Mouse (Mus musculus): ENCODE results near the gene Ppp1r14b. TPM values are rescaled to one million over a fixed set of nuclear protein-coding genes. Genes with fewer than 3 reads are reported as not detected.

Gene Ppp1r14b
- polyA plus RNA-seq, 1 experiment = 132 TPM

DNA sequence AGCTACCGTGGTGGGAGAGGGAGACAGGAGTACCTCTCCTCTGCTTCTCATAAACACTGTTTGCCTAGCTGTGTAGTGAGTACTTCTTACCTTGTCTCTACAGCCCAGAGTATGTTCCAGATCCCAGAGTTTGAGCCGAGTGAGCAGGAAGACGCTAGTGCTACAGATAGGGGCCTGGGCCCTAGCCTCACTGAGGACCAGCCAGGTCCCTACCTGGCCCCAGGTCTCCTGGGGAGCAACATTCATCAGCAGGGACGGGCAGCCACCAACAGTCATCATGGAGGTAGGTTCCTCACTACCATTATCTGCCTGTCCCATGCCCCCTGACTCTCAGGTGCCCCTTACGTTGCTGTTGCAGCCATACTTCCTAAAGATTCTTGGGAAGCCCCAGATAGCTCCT lies 32.0 kb upstream of the Ppp1r14b start:
- no peak for DNase-seq (ENCODE audit: low spot score)

DNA sequence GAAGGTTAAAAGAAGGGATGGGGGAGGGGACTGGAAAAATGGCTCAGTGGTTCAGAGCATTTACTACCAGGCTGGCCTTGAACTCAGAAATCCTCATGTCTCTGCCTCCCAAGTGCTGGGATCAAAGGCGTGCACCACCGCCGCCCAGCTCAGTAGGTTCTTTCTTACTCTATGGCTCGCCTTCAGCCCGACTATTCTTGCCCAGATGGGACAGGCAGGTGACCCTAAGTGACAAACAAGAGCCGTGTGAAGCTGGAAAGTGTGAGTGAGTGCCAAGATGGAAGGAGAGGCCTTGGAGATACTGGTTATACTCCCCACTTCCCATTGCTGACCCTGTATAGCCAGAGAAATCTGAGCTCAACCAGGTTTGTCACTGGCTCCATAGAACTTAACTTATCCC lies 31.1 kb upstream of the Ppp1r14b start:
- no peak for DNase-seq (ENCODE audit: low spot score)

DNA sequence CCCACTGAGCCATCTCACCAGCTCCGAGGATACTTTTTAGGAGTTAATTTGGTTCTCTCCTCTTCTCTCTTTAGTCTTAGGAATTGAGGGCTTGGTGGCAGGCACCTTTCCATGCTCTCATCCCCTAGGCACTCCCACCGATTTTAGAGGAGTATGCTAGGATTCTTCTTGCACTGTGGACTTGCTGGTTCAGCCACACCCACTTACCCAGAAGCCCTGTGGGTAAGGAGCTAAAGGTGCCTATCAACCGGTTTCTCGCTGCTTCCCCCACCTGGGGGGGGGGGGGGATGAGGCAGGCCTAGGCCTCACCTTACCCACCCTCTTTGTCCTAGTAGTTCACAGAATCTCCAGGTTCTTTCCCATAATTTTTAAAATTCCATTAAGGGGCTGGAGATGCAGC lies 27.0 kb upstream of the Ppp1r14b start:
- DNase-seq (ENCODE audit: low spot score) = no peak

DNA sequence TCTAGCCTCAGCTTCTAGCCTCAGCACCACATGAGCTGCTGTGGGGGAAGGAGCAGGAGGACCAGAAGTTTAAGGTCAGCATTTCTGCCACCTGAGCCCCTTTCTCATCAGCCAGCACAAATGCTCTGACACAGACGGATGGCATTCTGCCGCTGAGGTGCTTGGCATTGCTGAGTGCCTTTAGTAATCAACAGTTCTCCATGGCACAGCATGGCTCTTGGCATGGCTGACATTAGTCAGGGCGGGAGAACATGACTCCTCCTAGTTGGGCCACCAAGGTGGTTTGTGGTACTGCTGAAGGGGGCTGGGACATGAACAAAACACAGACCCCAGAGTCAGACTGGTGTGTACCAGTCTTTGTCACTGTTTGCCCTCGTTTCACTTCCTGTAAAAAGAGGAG lies 26.6 kb upstream of the Ppp1r14b start:
- no peak for DNase-seq (ENCODE audit: low spot score)

GRCm38 (mm10) chr19:6949532-6949931 lies 25.2 kb upstream of the Ppp1r14b start:
- no peak for DNase-seq (ENCODE audit: low spot score)

DNA sequence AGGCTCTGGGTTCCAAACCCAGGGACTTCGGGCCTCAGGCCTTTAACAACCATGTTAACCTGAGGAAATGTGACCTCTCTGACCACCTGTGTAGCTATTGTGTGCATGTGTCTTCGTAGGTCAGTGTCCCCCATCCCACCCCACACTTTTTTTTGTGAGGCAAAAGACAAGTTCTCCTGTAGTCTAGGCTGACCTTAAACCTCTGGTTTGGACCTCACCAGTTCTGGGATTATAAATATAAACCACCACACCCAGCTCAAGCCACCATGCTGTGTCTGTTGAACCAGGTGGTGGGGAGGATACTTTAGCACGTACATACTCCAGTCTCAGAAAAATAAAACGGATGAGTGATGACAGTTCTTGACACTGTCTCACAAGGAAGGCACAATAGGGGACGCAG lies 24.8 kb upstream of the Ppp1r14b start:
- no peak for DNase-seq (ENCODE audit: low spot score)

GRCm38 (mm10) chr19:6950613-6951153 lies 24.1 kb upstream of the Ppp1r14b start:
- DNase-seq (ENCODE audit: low spot score) = peak; percentile 56

DNA sequence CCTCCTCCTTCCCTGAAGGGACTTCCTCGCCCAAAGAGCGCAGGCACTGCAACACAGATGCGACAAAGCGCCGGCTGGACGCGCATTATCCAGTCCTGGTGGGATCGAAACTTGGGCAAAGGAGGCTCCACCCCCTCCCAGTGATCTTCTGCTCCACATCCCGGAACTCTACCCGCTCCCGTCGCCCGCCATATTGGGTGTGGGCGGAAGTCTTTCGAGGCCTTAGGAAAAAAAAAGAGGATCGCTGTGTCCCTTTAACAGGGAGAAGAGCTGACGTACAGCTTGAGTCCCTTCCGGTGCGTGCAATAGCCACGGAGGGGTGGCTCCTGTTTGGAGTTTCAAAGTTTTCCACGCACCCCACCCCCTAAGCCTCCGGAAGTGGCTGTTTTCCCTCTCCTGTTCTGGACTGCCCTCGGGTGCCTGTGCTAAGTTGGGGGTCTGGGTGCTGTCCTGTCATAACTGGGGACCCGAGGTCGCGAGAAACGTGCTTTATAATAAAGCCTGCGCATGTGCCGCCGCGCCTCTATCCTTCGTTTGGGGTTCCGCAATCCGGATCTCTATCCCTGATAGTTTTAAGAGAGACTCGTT lies 23.3 kb upstream of the Ppp1r14b start:
- DNase-seq (ENCODE audit: low spot score) = peak; percentile 83

DNA sequence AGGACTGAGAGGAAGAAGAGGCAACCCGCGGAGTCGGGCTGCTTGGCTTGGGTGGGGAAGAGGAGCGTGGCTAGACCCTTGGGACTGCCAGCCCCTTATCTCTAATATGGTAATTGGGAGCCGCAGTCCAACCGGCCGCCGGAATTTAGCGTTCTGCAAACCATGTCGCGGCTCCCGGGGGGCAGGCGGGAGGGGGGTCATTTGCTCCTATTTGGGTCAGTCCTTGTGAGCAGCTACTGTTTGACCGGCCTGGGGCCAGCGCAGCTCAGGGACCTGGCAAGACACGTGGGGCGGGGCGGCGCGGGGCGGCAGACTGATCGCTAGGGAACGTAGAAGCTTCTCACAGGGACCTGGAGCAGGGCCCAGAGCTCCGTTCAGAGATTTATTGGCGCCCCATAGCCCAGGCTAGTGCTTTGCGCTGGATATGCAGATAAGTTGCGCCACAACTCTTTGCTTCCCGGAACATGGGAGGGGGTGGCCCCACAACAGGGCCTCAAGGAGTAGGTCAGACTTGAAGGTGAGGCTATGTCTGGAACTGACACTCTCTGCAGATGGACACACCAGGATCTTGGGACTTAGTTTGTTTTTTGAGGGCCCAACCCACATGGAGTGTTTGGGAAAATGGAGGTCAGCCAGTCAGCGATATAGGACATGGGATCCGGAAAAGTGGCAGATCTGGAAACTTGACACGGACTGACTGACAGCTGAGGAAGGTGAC lies 22.6 kb upstream of the Ppp1r14b start:
- DNase-seq (ENCODE audit: low spot score) = peak; percentile 81

DNA sequence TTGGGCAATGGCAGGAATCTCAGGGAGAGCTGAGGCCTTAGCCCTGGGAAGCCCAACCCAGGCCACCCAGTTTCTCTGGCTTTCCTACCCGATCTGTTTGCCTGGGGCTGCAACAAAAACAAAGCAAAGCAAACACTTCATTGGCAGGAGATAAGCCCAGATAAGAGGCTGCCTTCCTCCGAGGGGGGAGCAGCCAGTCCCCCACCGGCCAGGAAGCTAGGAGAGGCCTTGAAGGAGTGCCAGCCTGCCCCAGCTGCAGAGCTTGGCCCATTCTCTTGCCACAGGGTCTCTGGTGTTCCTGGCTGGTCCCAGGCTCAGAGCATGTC lies 22.1 kb upstream of the Ppp1r14b start:
- peak; percentile 57 for DNase-seq (ENCODE audit: low spot score)

DNA sequence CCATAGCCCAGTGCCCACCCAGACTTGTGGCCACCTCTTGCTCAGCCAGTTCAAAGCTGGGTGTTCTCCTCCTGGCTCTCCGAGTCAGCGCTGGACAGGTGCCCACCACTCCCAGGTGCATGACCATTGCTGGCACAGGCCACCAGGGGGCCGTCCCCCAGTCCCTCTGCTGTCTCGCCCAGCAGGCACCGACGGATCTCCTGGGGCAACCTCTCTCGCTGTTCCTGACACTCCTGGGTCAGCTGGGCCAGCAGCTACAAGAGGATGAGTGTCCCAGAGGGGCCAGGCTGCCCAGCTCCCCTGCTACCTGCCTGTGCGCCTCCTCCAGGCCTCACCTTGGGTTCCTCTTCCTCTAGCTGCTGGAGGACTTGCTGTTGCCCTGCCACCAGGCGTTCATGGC lies 20.7 kb upstream of the Ppp1r14b start:
- DNase-seq (ENCODE audit: low spot score) = no peak

DNA sequence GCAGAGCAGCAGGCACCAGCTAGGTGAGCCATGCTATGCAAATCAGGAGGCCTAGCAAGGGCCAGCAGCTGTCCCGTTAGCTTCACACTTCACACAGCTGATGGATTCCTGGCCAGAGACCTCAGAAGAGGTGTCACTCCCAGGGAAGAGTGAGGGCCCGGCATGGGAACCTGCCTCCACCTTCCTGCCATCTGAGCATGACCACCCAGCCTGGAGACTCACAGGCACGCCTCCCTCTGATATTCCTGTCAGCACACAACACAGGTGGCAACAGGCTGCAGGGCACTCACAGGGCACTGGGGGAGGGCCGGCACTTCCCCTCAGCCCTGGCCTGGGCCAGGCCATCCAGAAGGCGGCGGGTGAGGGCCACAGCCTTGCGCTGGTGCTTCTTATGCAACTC lies 19.3 kb upstream of the Ppp1r14b start:
- DNase-seq (ENCODE audit: low spot score) = no peak

DNA sequence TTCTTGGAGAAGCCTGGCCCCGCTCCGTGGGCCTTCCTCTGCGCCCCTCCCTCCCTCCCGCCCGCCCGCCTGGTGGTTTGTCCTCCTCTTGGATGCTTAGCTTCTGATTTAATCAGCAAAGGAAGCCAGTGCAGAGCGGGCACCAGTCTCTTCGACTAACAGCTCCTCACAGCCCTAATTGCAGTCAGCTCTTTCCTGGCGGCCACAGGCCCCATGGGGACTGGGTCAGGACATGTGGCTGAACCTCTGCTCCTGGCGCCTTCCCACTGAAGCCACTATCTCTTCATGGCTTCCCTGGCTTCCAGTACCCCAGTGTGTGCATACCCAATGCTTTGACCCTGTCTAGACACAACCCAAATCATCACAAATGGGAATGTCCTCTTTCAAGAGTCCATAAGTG lies 18.3 kb upstream of the Ppp1r14b start:
- DNase-seq (ENCODE audit: low spot score) = no peak

DNA sequence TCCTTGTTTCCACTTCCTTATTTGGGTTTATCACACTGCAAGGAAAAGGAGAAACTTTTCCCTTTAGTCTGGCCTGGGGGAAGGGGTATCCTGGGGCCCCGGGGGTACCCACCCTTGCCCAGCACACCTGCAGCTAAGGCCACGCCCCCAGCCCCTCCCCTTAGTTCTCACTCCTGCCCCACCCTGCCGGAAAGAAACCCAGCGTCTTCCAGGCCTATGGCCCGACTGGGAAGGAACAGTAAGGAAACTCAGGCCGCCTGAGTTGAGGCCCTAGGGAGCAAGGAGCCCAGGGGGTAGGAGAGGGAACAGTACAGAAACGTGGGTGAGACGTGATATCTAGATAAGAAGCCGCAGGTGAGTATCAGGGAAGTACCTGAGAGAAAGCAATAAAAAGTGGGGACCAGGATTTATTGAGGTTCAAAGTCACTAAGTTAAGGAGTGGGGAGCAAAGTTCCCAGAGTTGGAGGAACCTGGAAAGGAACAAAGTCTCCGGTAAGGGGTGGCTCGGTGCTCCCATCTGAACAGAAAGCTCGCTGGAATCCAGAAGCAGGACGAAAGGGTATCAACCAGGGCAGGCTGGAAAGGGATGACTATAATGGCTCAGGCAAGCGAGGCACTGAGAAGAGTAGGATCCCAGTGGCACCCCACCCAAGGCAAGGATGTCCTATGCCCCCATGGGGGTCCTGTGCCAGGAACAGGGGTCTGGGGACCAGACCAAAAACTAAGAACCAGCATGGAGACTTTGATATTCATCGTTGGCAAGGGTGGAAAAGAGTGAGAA lies 6.1 kb upstream of the Ppp1r14b start:
- no peak for DNase-seq (ENCODE audit: low spot score)

GRCm38 (mm10) chr19:6969291-6969664 lies 5.5 kb upstream of the Ppp1r14b start:
- DNase-seq (ENCODE audit: low spot score) = no peak

DNA sequence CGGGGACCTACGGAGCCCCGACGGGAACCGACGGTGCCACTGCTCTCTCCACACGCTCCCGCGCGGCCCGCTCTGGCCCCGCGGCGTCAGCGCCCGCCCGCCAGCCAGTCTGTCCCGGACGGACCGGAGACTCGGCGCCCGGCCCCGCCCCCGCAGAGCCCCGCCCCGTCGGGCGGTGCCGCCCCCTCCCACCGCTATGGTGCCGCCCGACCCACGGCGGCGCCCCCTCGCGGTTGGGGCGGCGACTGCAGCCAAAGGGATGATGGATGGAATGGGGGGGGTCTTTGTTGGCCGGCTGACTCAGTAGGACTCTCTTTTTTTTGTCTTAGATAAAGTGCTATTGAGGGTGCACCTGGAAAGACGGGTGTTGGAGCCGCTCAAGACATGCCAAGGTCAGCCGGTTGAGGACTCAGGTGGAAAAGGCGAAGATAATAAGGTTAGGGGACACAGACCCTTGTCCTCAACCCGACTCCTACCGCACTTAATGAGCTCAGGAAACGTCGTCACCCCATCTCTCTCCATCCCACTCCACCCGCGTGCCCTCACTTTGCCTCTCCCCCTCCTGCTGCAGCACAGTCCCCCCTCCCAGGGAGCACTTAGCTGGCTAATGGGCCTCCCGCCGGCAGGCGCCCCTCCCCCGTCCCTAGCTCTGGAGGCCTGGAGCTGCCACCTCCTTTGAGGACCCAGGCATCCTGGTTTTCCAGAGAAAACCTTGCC lies 4.9 kb upstream of the Ppp1r14b start:
- peak; percentile 79 for DNase-seq (ENCODE audit: low spot score)

DNA sequence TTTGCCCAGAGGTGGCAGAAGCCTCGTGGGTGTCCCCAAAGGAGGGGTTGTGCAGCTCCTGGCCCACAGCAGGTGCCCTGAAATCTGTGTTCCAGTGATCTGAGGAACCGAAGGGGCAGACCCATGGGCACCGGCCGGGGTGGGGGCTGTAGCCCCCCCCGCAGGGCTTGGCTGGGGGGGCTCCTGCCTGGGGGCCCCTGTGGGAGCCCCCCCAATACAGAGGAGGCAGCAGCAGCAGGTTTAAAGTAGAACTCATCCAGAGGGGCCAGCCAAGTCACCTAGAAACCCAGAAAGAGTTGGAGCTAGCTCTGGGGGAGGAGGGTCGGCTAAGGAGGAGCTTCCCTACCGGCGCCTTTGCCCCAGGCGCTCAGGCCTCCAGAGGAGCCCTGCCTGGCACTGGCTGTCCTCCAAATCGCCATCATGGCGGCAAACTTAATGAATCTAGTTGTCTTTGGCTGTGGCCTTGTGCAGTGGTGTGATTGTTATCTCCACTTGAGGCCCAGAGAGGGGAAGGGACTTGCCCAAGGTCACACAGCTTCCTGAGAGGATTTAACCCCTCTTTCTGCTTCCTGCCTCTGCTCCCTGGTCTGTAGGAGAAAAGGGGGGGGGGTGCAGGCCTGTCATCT lies 4.2 kb upstream of the Ppp1r14b start:
- DNase-seq (ENCODE audit: low spot score) = no peak

DNA sequence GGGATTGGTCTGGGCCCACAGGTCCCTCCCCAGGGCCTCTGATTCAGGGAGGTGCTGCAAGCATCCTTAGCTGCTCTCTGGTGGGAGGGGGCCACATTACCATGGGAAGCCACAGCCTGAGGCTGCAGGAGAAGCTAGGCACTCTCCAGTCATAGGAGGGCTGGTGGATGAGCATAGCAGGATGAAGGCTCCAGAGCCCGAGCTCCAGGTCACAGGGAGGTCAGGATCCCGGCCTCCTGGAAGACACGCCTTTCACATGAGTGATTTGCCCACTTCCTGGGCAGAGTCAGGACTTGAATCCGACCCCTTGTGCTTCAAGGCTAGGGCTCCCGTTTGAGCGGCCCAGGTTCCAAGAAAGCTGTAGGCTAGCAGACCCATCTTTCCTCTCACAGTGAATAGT lies 3.1 kb upstream of the Ppp1r14b start:
- no peak for DNase-seq (ENCODE audit: low spot score)

DNA sequence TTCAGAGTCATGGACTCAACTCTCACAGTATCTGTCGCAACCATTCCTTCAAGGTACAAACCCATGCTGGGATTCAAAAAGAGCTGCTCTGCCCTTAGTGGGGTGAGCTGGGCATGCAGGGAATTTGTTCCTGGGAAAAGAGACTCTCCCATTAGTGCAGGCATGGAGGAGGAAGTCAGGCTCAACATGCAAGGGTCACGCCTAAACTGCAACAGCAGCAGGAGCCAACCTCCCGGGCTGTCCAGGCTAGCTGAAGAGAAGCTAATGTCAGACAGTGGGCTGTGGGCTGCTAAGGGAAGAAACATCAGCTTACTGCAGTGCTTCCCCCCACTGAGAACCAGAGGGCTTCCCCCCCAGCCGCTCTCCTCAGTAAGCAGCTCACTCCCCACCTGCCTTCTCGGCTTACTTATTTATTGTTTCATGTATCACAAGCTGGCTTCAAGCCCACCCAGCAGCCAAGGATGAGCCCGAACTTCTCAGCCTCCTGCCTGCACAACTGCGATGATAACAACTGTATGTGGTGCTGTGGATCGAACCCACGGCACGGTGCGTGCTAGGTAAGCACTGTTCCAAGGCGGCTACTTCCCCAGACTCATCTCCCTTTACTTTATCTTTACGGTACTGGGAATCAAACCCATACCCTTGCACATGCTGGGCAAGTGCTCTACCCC lies 2.4 kb upstream of the Ppp1r14b start:
- no peak for DNase-seq (ENCODE audit: low spot score)

DNA sequence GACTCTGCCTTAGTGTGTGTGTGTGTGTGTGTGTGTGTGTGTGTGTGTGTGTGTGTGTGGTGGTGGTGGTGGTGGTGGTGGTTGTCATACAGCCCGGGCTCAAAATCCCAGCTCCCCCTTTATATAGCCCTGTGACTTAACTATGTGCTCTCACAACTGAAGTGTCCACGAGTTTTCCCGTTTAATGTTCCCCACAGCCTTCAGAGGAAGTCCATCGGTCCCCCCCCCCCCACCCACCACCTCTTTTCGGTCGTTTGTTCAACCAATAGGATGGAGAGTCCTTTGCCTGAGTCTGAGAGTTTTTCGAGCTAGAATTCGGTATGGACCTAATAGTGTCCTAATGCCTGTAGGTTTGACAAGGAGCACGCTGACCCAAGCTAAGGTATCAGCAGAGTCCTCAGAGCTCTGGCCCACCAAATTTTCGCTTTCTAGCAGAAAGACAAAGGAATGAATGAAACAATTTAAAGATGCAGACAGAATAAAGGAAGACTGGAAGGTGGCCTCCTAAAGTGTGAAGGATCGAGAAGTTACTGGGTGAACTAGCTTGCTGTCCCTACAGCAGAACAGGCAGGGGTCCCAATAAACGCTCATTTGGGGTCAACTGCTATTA lies 1.1 kb upstream of the Ppp1r14b start:
- DNase-seq (ENCODE audit: low spot score) = no peak

All from urinary bladder, adult 2 months (tissue).